ENCODE assay signal across 10 mouse cellular contexts in the genomic region with DNA sequence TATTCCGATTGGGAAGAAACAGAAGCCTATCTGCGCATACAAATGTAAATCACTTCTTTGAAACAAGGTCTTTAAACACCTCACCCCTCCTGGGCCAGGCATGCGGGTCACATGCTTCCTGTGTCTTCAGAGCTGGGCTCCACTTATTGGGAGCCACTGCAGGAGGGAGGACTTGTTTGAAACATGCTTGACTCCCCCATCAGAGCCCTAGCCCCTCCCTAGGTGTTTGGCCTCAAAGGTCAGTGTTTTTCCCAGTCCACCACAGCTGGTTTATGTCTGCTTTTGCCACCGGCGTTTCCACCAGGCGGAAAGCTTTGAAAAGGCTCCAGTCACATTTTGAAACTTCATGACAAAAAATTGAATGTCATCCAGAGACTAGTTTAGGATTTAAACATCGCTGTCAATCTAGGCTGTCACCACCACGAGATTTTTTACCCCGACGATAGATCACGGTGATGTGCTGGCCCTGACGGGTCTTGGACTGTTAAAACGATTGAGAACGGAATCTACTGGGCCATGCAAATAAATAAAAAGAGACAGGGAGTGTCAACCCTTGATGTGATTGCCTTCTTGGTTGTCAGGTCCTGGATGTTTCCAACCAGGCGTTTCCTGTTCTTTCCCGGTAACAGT.
DNase-seq lines count a peak whose midpoint lies in the region; ATAC-seq lines count a peak whose summit lies in the region.
"Had no signal": no experiment of that assay in that cellular context is flagged by ENCODE, and none has a peak within 500 bp of the region (broad histone marks: within the 10 kb centered on the region; RNA-seq: fewer than 3 reads in every experiment).

No protein-coding gene starts in this region.

- no peak overlapping the region for H3K4me2 ChIP-seq in limb, embryonic 11.5 days (ENCODE audit: low read depth, severe bottlenecking)
- H3K4me2 ChIP-seq: limb, embryonic 15.5 days had no signal

- no peaks in the 10 kb centered on the region for H3K36me3 ChIP-seq in limb, embryonic 11.5 days (ENCODE audit: control insufficient read depth, insufficient read depth, low read length)
- H3K36me3 ChIP-seq: limb, embryonic 15.5 days had no signal

- H3K9me3 ChIP-seq in limb, embryonic 11.5 days (ENCODE audit: control insufficient read depth, low read length), result no peaks in the 10 kb centered on the region
- H3K9me3 ChIP-seq: limb, embryonic 15.5 days had no signal

- no peak overlapping the region for H3K27ac ChIP-seq in limb, embryonic 11.5 days (replicated peaks; ENCODE audit: low read depth, low read length)
- H3K27ac ChIP-seq: limb, embryonic 15.5 days had no signal

- WGBS in limb, embryonic 11.5 days, result 48% methylated on average over 16 of the region's 16 CpGs

- ATAC-seq in limb, embryonic 11.5 days (ENCODE audit: insufficient number of reproducible peaks, low FRiP score, low TSS enrichment, low read depth), result no peak

- no peak overlapping the region for H3K4me3 ChIP-seq in limb, embryonic 11.5 days (ENCODE audit: low read depth, low read length)
- H3K4me3 ChIP-seq: limb, embryonic 15.5 days had no signal

- peaks cover 4% of the 10 kb centered on the region; the same call in 1 of the 2 replicates for H3K4me1 ChIP-seq in limb, embryonic 11.5 days (ENCODE audit: control insufficient read depth, insufficient read depth, low read length)

- no peaks in the 10 kb centered on the region for H3K27me3 ChIP-seq in limb, embryonic 11.5 days (ENCODE audit: control insufficient read depth, insufficient read depth, low read length)
- H3K27me3 ChIP-seq: limb, embryonic 15.5 days had no signal

- DNase-seq in ovary, postnatal 36 days (ENCODE audit: low spot score), result peak; percentile 15
- DNase-seq in ovary, adult 18-20 months (ENCODE audit: low spot score), result no peak
- peak; percentile 29 for DNase-seq in heart, postnatal 25 days (ENCODE audit: low spot score)
- peak; percentile 46 for DNase-seq in limb, embryonic 11.5 days (ENCODE audit: low spot score)
- peak; percentile 55 to 83 for DNase-seq in lung, postnatal 4 days
- no peak for DNase-seq in left cerebral cortex, adult 9 months (ENCODE audit: low spot score in 2 of 2)
- no peak for DNase-seq in right cerebral cortex, postnatal 14 days
- no peak for DNase-seq in thymus, postnatal 25 days
- DNase-seq: cerebellum, adult 18-20 months had no signal

- no peak overlapping the region for H3K9ac ChIP-seq in limb, embryonic 11.5 days (ENCODE audit: low read length)
- H3K9ac ChIP-seq: limb, embryonic 15.5 days had no signal

- intact Hi-C loops in heart, postnatal 25 days (cut with DNase I), result loop anchor here (5.0 kb wide), 1 partner anchor 51 kb away; no protein-coding TSS in a partner anchor

Comparison
In these comparisons a context has a peak if more than half of its experiments do, and no peak if none do; other contexts are left out.
1. DNase-seq: peak in ovary, postnatal 36 days (single experiment), heart, postnatal 25 days (single experiment), limb, embryonic 11.5 days (single experiment) and lung, postnatal 4 days (2 of 2); none in ovary, adult 18-20 months (single experiment), left cerebral cortex, adult 9 months (0 of 2), right cerebral cortex, postnatal 14 days (single experiment) and thymus, postnatal 25 days (single experiment).